8 mouse cellular contexts compared by ENCODE assay signal in genomic region chr2:28468486-28469225, GRCm38 (mm10). TPM values are rescaled to one million over a fixed set of nuclear protein-coding genes. Genes with fewer than 3 reads are reported as not detected.
DNase-seq lines count a peak whose midpoint lies in the region; ATAC-seq and TF ChIP-seq lines count a peak whose summit lies in the region.

No protein-coding gene starts in this region.

- TF ChIP-seq POLR2A in lung, adult 2 months (IDR thresholded peaks at IDR 0.05; ENCODE audit: borderline replicate concordance, extremely low read depth, low read depth, low read length): no peak
- TF ChIP-seq POLR2A in cortical plate, adult 2 months (IDR thresholded peaks at IDR 0.05; ENCODE audit: extremely low read depth, insufficient read depth, low read length): no peak

- H3K9ac ChIP-seq in hindbrain, embryonic 13.5 days: peak overlapping the region; percentile 96
- H3K9ac ChIP-seq in midbrain, embryonic 16.5 days (ENCODE audit: low read depth, low read length): peak overlapping the region; percentile 95

- no peak for DNase-seq in lung, adult 2 months
- no peak for DNase-seq in lung, postnatal 25 days (ENCODE audit: low spot score)
- no peak for DNase-seq in ovary, postnatal 14 days (ENCODE audit: low spot score)
- DNase-seq in kidney, adult 9 months: no peak
- no peak for DNase-seq in B cell, adult 2 months

- H3K4me3 ChIP-seq in lung, adult 2 months (replicated peaks; ENCODE audit: extremely low read depth, low read depth, low read length): peak overlapping the region; percentile 89
- H3K4me3 ChIP-seq in cortical plate, adult 2 months (ENCODE audit: insufficient read depth, low read length): peak overlapping the region; percentile 70
- peak overlapping the region; percentile 97 for H3K4me3 ChIP-seq in hindbrain, embryonic 13.5 days
- peak overlapping the region; percentile 98 for H3K4me3 ChIP-seq in midbrain, embryonic 16.5 days (ENCODE audit: low read depth, low read length)

- TF ChIP-seq CTCF in lung, adult 2 months (IDR thresholded peaks at IDR 0.05; ENCODE audit: insufficient read depth, low read length): no peak
- TF ChIP-seq CTCF in cortical plate, adult 2 months (IDR thresholded peaks at IDR 0.05; ENCODE audit: extremely low read depth, insufficient read depth, low read length): no peak

- no peak overlapping the region for H3K27ac ChIP-seq in cortical plate, adult 2 months (ENCODE audit: insufficient read depth, low read length)
- no peak overlapping the region for H3K27ac ChIP-seq in hindbrain, embryonic 13.5 days
- H3K27ac ChIP-seq in midbrain, embryonic 16.5 days (ENCODE audit: low read length): no peak overlapping the region; the same call in 1 of the 2 replicates

- peaks cover 45% of the 10 kb centered on the region for H3K36me3 ChIP-seq in hindbrain, embryonic 13.5 days
- peaks cover 28% of the 10 kb centered on the region for H3K36me3 ChIP-seq in midbrain, embryonic 16.5 days (ENCODE audit: control insufficient read depth, insufficient read depth, low read length)

- H3K27me3 ChIP-seq in hindbrain, embryonic 13.5 days: peaks cover 13% of the 10 kb centered on the region; the same call in 1 of the 2 replicates
- no peaks in the 10 kb centered on the region for H3K27me3 ChIP-seq in midbrain, embryonic 16.5 days (ENCODE audit: control insufficient read depth, insufficient read depth, low read depth, low read length)

- peak overlapping the region; percentile 86 for H3K4me2 ChIP-seq in hindbrain, embryonic 13.5 days
- H3K4me2 ChIP-seq in midbrain, embryonic 16.5 days (ENCODE audit: low read length): peak overlapping the region; percentile 94

- peaks cover 4% of the 10 kb centered on the region; the same call in 1 of the 2 replicates for H3K9me3 ChIP-seq in hindbrain, embryonic 13.5 days
- no peaks in the 10 kb centered on the region for H3K9me3 ChIP-seq in midbrain, embryonic 16.5 days (replicated peaks; ENCODE audit: control insufficient read depth, low read length, poor library complexity, severe bottlenecking)

- no peak for ATAC-seq in hindbrain, embryonic 13.5 days (ENCODE audit: low FRiP score)
- no peak for ATAC-seq in midbrain, embryonic 16.5 days

- WGBS in lung, adult 2 months: 53% methylated on average over 18 of the region's 18 CpGs
- 55% methylated on average over 18 of the region's 18 CpGs for WGBS in hindbrain, embryonic 13.5 days
- 56% methylated on average over 18 of the region's 18 CpGs for WGBS in midbrain, embryonic 16.5 days

- H3K4me1 ChIP-seq in lung, adult 2 months (ENCODE audit: control insufficient read depth, insufficient read depth, low read length): peaks cover 2% of the 10 kb centered on the region; the same call in 1 of the 2 replicates
- H3K4me1 ChIP-seq in cortical plate, adult 2 months (ENCODE audit: control insufficient read depth, insufficient read depth, low read length): peaks cover 4% of the 10 kb centered on the region; the same call in 1 of the 2 replicates
- H3K4me1 ChIP-seq in hindbrain, embryonic 13.5 days (replicated peaks): peaks cover 23% of the 10 kb centered on the region
- H3K4me1 ChIP-seq in midbrain, embryonic 16.5 days (ENCODE audit: control insufficient read depth, insufficient read depth, low read length): peaks cover 14% of the 10 kb centered on the region

RNA-seq across cellular contexts. Expression of gene Mrps2, which starts 0.8 kb away (rescaled TPM):
- polyA plus RNA-seq in lung, adult 2 months (2012; rRNA removed): 22.2 and 25.1 TPM in 2 replicates
- polyA plus RNA-seq in cortical plate, adult 2 months (2012; rRNA removed): 37.2 and 38.8 TPM in 2 replicates
- 51.9 and 52.6 TPM in 2 replicates for polyA plus RNA-seq in hindbrain, embryonic 13.5 days (2015; fragmentation: Nextera tagmentation; extraction: Ambion mirVana)
- 45.7 and 47.8 TPM in 2 replicates for polyA plus RNA-seq in midbrain, embryonic 16.5 days (2015; fragmentation: Nextera tagmentation; extraction: Ambion mirVana)

RNA-seq across cellular contexts. Expression of gene 1700007K13Rik, which starts 2.5 kb away (rescaled TPM):
- 7.4 and 10.5 TPM in 2 replicates for polyA plus RNA-seq in lung, adult 2 months (2012; rRNA removed)
- polyA plus RNA-seq in cortical plate, adult 2 months (2012; rRNA removed): 2.7 and 4.4 TPM in 2 replicates
- 2.4 and 3.1 TPM in 2 replicates for polyA plus RNA-seq in hindbrain, embryonic 13.5 days (2015; fragmentation: Nextera tagmentation; extraction: Ambion mirVana)
- 3.5 and 4.1 TPM in 2 replicates for polyA plus RNA-seq in midbrain, embryonic 16.5 days (2015; fragmentation: Nextera tagmentation; extraction: Ambion mirVana)

RNA-seq across cellular contexts. Expression of gene Ppp1r26, which starts 22.1 kb away (rescaled TPM):
- polyA plus RNA-seq in lung, adult 2 months (2012; rRNA removed): 6.1 TPM in 2 replicates
- 15.3 and 15.7 TPM in 2 replicates for polyA plus RNA-seq in cortical plate, adult 2 months (2012; rRNA removed)
- polyA plus RNA-seq in hindbrain, embryonic 13.5 days (2015; fragmentation: Nextera tagmentation; extraction: Ambion mirVana): 11.3 and 14.0 TPM in 2 replicates
- polyA plus RNA-seq in midbrain, embryonic 16.5 days (2015; fragmentation: Nextera tagmentation; extraction: Ambion mirVana): 19.8 and 22.7 TPM in 2 replicates

RNA-seq across cellular contexts. Expression of gene Gbgt1, which starts 28.0 kb away (rescaled TPM):
- polyA plus RNA-seq in lung, adult 2 months (2012; rRNA removed): 5.1 and 5.6 TPM in 2 replicates
- polyA plus RNA-seq in cortical plate, adult 2 months (2012; rRNA removed): 1.8 and 2.0 TPM in 2 replicates
- polyA plus RNA-seq in hindbrain, embryonic 13.5 days (2015; fragmentation: Nextera tagmentation; extraction: Ambion mirVana): 0.52 and 1.0 TPM in 2 replicates
- polyA plus RNA-seq in midbrain, embryonic 16.5 days (2015; fragmentation: Nextera tagmentation; extraction: Ambion mirVana): 1.1 and 1.2 TPM in 2 replicates

RNA-seq across cellular contexts. Expression of gene Gm10134, which starts 37.2 kb away (rescaled TPM):
- 1.1 TPM in 2 replicates for polyA plus RNA-seq in lung, adult 2 months (2012; rRNA removed)
- polyA plus RNA-seq in cortical plate, adult 2 months (2012; rRNA removed): 0.79 TPM in 1 of 2 replicates, not detected in the other
- polyA plus RNA-seq in hindbrain, embryonic 13.5 days (2015; fragmentation: Nextera tagmentation; extraction: Ambion mirVana): 2.1 and 3.6 TPM in 2 replicates
- polyA plus RNA-seq in midbrain, embryonic 16.5 days (2015; fragmentation: Nextera tagmentation; extraction: Ambion mirVana): 2.3 and 3.6 TPM in 2 replicates
